Mouse (Mus musculus) heart, postnatal 0 days (tissue): Measurements from ENCODE around the gene Pgbd1.
A peak's percentile ranks its signal among the peaks of the same experiment; 100 is the strongest.

ENCODE experiments used
- CTCF ChIP-seq: IDR thresholded peaks from 2 replicates; pipeline ENCODE4 v1.5.1; 2016; ENCODE audit warnings: antibody characterized with exemption, control low read depth, low read depth
- EP300 ChIP-seq: IDR thresholded peaks from 2 replicates; pipeline ENCODE4 v1.6.1; 2016; ENCODE audit warnings: antibody characterized with exemption, low read depth

DNA sequence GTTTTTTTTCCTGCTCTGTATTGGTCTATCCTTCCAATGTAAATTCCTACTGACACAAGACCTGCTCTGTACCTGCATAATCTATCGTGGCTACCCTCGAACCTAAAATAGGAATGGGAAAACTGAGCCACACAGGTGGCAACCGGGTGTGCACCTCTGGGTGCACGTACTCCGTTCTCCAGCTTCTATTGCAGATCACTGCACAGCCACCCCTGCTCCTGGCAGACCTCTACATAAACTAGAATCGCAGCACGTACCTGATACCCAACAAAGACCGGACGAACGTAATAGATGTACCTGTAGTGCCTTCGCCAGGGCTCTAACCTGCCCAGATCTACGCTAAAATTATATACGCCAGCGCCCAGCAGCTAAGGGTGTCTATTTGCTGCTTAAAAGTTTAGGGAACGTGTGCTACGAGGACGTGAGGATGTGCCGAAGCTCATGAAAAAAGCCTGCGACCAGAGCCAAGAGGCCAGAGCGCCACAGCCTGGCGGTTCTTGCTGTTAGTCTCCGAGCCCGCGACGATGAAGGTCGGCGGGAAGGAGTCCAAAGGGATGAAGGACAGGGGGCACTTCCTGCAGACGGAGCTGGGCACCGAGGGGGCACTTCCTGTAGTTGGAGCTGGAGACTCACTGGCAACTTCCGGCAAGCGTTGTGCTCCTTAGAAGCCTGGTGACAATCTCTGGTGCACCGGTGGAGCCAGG, at the start of gene Pgbd1:
- TF ChIP-seq CTCF (peak; percentile 49), EP300 (no peak)
